Mouse (Mus musculus) embryonic fibroblast, embryonic 13.5 days (primary cell): ENCODE measurements around the gene Ffar2. TPM values are rescaled to one million over a fixed set of nuclear protein-coding genes. Genes with fewer than 3 reads are reported as not detected.
"Not testable (repeated sequence)": the region's sequence is repeated elsewhere in the genome, so short reads cannot be mapped to it uniquely, and the experiment has no call there.

Experiments
- H3K27ac ChIP-seq: 2 replicates; pipeline ENCODE4 v1.5.1; 2012; ENCODE audit warnings: low read length, control low read depth, inconsistent platforms; ENCODE audit not compliant: insufficient read depth
- H3K4me1 ChIP-seq: 2 replicates; pipeline ENCODE4 v1.6.1; 2011; ENCODE audit warnings: low read length; ENCODE audit not compliant: control insufficient read depth, insufficient read depth
- H3K4me3 ChIP-seq: 2 replicates; pipeline ENCODE4 v1.5.1; 2011; ENCODE audit warnings: mild to moderate bottlenecking, control low read depth, low read length; ENCODE audit not compliant: insufficient read depth
- CTCF ChIP-seq: IDR thresholded peaks from 2 replicates; pipeline ENCODE4 v1.5.1; 2011; ENCODE audit warnings: mild to moderate bottlenecking, control low read depth, low read length, moderate library complexity, borderline replicate concordance; ENCODE audit not compliant: insufficient read depth
- POLR2A ChIP-seq: IDR thresholded peaks from 2 replicates; pipeline ENCODE4 v1.6.1; 2011; ENCODE audit warnings: low read depth, mild to moderate bottlenecking, control low read depth, low read length, moderate library complexity
- polyA plus RNA-seq: library from polyadenylated mRNA; stranded (reverse); fragments of >200 nt; gene quantifications from 2 replicates; pipeline ENCODE4 v1.2.4, GENCODE M21; 2011; ENCODE audit warnings: low read depth; ENCODE audit not compliant: missing spikeins, insufficient read length

The Ffar2 gene
- polyA plus RNA-seq, 1 experiment, result not detected

DNA sequence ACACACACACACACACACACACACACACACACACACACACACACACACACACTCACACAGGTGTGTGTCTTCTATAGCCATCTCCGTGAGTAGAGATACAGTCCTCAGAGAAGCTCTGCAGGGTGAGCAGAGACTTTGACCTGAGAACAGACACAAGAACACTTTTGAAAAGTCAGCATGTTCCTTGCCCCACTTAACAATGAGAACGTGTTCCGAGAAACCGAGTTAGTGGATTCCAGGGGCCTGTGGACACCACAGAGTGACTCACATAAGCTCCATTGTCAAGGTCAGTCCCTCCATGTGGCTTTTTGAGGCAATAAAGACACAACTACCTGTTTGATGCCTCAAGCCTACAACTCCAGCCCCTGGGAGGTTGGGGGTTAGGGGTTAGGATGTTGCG, 23.8 kb upstream of the Ffar2 start:
- Histone ChIP-seq H3K27ac (no peak overlapping the region), H3K4me3 (no peak overlapping the region), H3K4me1 (no peaks in the 10 kb centered on the region)
- TF ChIP-seq CTCF (no peak), POLR2A (no peak)

- no peak for TF ChIP-seq CTCF
- Histone ChIP-seq H3K4me3 (no peak overlapping the region), H3K27ac (no peak overlapping the region), H3K4me1 (no peaks in the 10 kb centered on the region)
Observed at GRCm38 (mm10) chr7:30846505-30847053, 23.0 kb upstream of the Ffar2 start.

- Histone ChIP-seq H3K27ac (no peak overlapping the region), H3K4me3 (no peak overlapping the region), H3K4me1 (no peaks in the 10 kb centered on the region)
- TF ChIP-seq CTCF, result no peak
- TF ChIP-seq POLR2A, result no peak
Observed at GRCm38 (mm10) chr7:30844676-30845297, 21.2 kb upstream of the Ffar2 start.

DNA sequence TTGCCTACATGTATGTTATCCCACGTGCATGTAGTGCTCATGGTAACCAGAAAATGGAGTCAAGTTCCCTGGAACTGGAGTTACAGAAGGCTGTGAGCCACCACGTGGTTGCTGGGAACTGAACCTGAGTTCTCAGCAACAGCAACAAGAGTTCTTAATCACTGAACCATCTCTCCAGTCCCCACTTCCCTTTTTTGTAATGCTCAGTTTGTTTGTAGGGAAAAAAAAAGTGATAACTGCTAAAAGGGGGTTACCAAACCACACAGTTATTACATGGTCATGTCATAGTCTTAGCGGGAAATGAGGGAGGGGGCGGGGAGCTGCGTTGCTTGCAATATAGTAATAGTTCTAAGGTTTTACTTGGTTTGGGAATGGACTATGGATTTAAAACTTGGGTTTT, 18.5 kb upstream of the Ffar2 start:
- H3K4me1 ChIP-seq, result no peaks in the 10 kb centered on the region
- no peak overlapping the region for H3K27ac ChIP-seq
- no peak overlapping the region for H3K4me3 ChIP-seq
- TF ChIP-seq CTCF (no peak), POLR2A (no peak)

- TF ChIP-seq POLR2A (no peak), CTCF (no peak)
- H3K4me1 ChIP-seq, result no peaks in the 10 kb centered on the region
- no peak overlapping the region for H3K27ac ChIP-seq
Observed at GRCm38 (mm10) chr7:30841379-30841778, 17.8 kb upstream of the Ffar2 start.

DNA sequence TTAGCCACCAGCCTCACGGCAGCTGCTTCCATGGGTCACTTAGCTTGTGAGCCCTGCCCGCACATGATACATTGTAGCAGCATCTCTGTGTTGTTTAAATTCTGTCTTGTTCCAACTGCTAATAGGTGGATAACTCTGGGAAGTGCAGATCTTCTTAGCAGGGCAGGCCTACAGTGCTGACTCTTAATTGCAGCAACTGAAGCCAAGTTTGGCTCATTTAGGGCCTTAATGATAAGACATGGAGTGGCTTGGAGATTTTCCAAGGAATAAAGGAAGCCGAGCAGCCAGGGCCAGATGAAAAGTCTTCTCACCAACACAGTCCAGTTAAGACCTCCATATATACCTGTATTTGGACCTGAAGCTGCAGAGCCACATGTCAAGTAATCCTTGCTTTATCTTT, 16.7 kb upstream of the Ffar2 start:
- no peak overlapping the region for H3K27ac ChIP-seq
- TF ChIP-seq POLR2A, result no peak
- no peak for TF ChIP-seq CTCF
- H3K4me1 ChIP-seq, result no peaks in the 10 kb centered on the region
- no peak overlapping the region for H3K4me3 ChIP-seq

More at GRCm38 (mm10) chr7:30841379-30841778, 17.8 kb upstream of the Ffar2 start:
- H3K4me3 ChIP-seq, result no peak overlapping the region

DNA sequence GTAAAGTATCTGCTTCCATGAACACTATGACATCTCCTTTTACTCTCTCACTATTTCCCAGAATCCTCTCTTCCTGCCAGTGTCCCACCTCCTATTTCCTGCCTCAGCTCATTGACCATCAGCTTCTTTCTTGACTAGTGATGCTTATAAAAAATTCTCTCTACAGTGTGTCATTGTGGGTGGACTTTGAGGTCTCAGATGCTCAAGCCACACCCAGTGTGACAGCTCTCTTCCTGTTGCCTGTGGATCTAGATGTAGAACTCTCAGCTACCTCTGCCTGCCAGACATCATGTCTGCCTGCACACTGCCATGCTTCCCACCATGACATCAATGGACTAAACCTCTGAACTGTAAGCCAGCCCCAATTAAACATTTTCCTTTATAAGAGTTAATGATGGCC, 13.7 kb upstream of the Ffar2 start:
- Histone ChIP-seq H3K4me3 (no peak overlapping the region), H3K4me1 (no peaks in the 10 kb centered on the region), H3K27ac (no peak overlapping the region)
- no peak for TF ChIP-seq CTCF
- TF ChIP-seq POLR2A, result no peak

- H3K4me1 ChIP-seq, result not testable (repeated sequence)
Observed at GRCm38 (mm10) chr7:30832684-30833083, 9.1 kb upstream of the Ffar2 start.

DNA sequence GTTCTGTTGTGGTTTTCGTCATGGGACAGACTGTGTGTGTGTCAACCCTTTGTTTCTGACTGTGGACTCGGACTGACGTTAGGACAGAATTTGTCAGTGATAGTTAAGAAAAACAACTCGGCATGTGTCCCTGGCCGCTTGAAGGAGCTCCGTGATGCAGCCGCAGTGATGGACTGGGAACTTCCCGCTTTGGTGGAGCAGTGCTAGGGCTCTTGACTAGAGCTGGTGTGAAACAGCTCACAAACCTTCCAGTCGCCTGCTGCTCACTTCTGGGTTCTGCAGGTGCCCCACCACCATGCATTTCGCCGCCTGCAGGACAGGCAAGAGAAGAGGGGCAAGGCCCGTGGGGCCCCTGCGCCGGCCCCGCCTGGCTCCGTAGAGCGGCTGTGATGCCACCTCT, 8.7 kb upstream of the Ffar2 start:
- no peak overlapping the region for H3K27ac ChIP-seq
- H3K4me1 ChIP-seq, result no peaks in the 10 kb centered on the region
- no peak overlapping the region for H3K4me3 ChIP-seq
- TF ChIP-seq POLR2A, result no peak
- TF ChIP-seq CTCF, result no peak

More at GRCm38 (mm10) chr7:30832684-30833083, 9.1 kb upstream of the Ffar2 start:
- not testable (repeated sequence) for H3K4me3 ChIP-seq, H3K27ac ChIP-seq

DNA sequence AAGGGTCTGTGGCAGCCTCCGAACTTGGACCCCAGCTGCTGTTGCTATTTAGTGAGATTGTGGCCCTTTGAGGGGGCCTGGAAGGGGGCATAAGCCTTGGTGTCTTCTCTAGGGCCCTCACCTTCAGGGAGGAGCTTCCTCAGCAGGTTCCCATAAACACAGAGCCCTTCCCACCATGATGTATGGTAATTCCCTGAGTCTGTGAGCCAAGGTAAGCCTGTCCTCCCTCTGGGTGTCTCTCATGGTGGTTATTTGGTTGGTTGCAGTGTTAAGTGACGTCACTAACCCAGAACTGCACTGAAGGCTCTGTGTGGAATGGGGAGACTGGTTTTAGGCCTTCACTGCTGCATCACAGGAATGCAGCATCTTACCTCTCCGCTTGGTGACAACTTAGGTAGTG, 5.9 kb upstream of the Ffar2 start:
- Histone ChIP-seq H3K4me1 (no peaks in the 10 kb centered on the region), H3K27ac (no peak overlapping the region), H3K4me3 (no peak overlapping the region)
- TF ChIP-seq POLR2A, result no peak

DNA sequence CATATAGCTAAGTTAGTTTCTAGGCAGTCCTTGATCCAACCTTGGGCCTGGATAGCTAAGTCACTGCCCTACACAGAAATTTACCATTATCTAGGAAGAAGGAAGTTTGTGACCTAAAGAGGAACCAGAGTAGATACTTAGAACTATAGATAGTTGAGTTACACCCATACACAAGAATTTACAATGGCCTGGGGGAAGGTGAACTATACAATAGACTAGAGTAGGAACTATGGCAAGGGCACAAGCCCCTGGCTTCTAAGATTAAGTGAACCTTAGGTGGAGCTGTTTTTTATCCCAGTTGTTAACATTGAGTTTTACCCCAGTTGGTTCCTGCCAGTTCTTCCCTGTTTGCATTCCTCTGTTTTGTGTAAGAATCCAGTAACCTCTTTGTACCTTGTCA, 5.3 kb upstream of the Ffar2 start:
- H3K27ac ChIP-seq, H3K4me3 ChIP-seq, H3K4me1 ChIP-seq: not testable (repeated sequence)
